Mouse (Mus musculus): Measurements from ENCODE around the gene Olfr1497. TPM values are rescaled to one million over a fixed set of nuclear protein-coding genes. Genes with fewer than 3 reads are reported as not detected.
"Not testable (repeated sequence)": the region's sequence is repeated elsewhere in the genome, so short reads cannot be mapped to it uniquely, and the experiment has no call there.

The Olfr1497 gene
- total RNA-seq (2017) = not detected in 2 replicates

GRCm38 (mm10) chr19:13798102-13798501 is at the start of gene Olfr1497:
Gene Olfr1497, minus strand, starts transcription at chr19:13798202.
- no peak for ATAC-seq (replicated peaks in 1 of 2; ENCODE audit: insufficient read depth in 1 of 2, low FRiP score in 2 of 2, low TSS enrichment in 1 of 2, low read depth in 1 of 2, poor library complexity in 2 of 2, severe bottlenecking in 2 of 2)

GRCm38 (mm10) chr19:13830388-13830787 is 32.4 kb upstream of the Olfr1497 start, which contains the start of gene Olfr1500:
Gene Olfr1500, minus strand, starts transcription at chr19:13830488.
- no peak for ATAC-seq (replicated peaks in 1 of 2; ENCODE audit: insufficient read depth in 1 of 2, low FRiP score in 2 of 2, low TSS enrichment in 1 of 2, low read depth in 1 of 2, poor library complexity in 2 of 2, severe bottlenecking in 2 of 2)

- no peak for ATAC-seq (replicated peaks in 1 of 2; ENCODE audit: insufficient read depth in 1 of 2, low FRiP score in 2 of 2, low TSS enrichment in 1 of 2, low read depth in 1 of 2, poor library complexity in 2 of 2, severe bottlenecking in 2 of 2)
Observed at GRCm38 (mm10) chr19:13828447-13828846, 30.4 kb upstream of the Olfr1497 start.

GRCm38 (mm10) chr19:13820847-13821246 is 22.8 kb upstream of the Olfr1497 start:
- ATAC-seq (replicated peaks in 1 of 2; ENCODE audit: insufficient read depth in 1 of 2, low FRiP score in 2 of 2, low TSS enrichment in 1 of 2, low read depth in 1 of 2, poor library complexity in 2 of 2, severe bottlenecking in 2 of 2) = peak in 1 of 2 experiments; percentile 29; a peak in 1 of 4 replicates

GRCm38 (mm10) chr19:13819347-13819746 is 21.3 kb upstream of the Olfr1497 start, which contains the start of gene Olfr1499:
Gene Olfr1499, minus strand, starts transcription at chr19:13819447.
- no peak for ATAC-seq (replicated peaks in 1 of 2; ENCODE audit: insufficient read depth in 1 of 2, low FRiP score in 2 of 2, low TSS enrichment in 1 of 2, low read depth in 1 of 2, poor library complexity in 2 of 2, severe bottlenecking in 2 of 2)

- ATAC-seq (replicated peaks in 1 of 2; ENCODE audit: insufficient read depth in 1 of 2, low FRiP score in 2 of 2, low TSS enrichment in 1 of 2, low read depth in 1 of 2, poor library complexity in 2 of 2, severe bottlenecking in 2 of 2) = peak in 1 of 2 experiments; percentile 46; a peak in 1 of 4 replicates
Observed at GRCm38 (mm10) chr19:13818827-13819226, 20.8 kb upstream of the Olfr1497 start.

GRCm38 (mm10) chr19:13812823-13813222 is 14.8 kb upstream of the Olfr1497 start:
- no peak for ATAC-seq (replicated peaks in 1 of 2; ENCODE audit: insufficient read depth in 1 of 2, low FRiP score in 2 of 2, low TSS enrichment in 1 of 2, low read depth in 1 of 2, poor library complexity in 2 of 2, severe bottlenecking in 2 of 2)

- ATAC-seq (replicated peaks in 1 of 2; ENCODE audit: insufficient read depth in 1 of 2, low FRiP score in 2 of 2, low TSS enrichment in 1 of 2, low read depth in 1 of 2, poor library complexity in 2 of 2, severe bottlenecking in 2 of 2) = not testable (repeated sequence)
Observed at GRCm38 (mm10) chr19:13805486-13805885, 7.5 kb upstream of the Olfr1497 start.

GRCm38 (mm10) chr19:13777578-13777977 is 20.4 kb downstream of the Olfr1497 start, which contains the start of gene Olfr1496:
Gene Olfr1496, plus strand, starts transcription at chr19:13777878.
- ATAC-seq (replicated peaks in 1 of 2; ENCODE audit: insufficient read depth in 1 of 2, low FRiP score in 2 of 2, low TSS enrichment in 1 of 2, low read depth in 1 of 2, poor library complexity in 2 of 2, severe bottlenecking in 2 of 2) = no peak

GRCm38 (mm10) chr19:13768565-13769276 is 29.3 kb downstream of the Olfr1497 start:
- no peak for ATAC-seq (replicated peaks in 1 of 2; ENCODE audit: insufficient read depth in 1 of 2, low FRiP score in 2 of 2, low TSS enrichment in 1 of 2, low read depth in 1 of 2, poor library complexity in 2 of 2, severe bottlenecking in 2 of 2)

- ATAC-seq (replicated peaks in 1 of 2; ENCODE audit: insufficient read depth in 1 of 2, low FRiP score in 2 of 2, low TSS enrichment in 1 of 2, low read depth in 1 of 2, poor library complexity in 2 of 2, severe bottlenecking in 2 of 2) = no peak
Observed at GRCm38 (mm10) chr19:13764306-13764705, 33.7 kb downstream of the Olfr1497 start, which contains the start of gene Olfr1495. Gene Olfr1495, plus strand, starts transcription at chr19:13764606.

GRCm38 (mm10) chr19:13749366-13749765 is 48.6 kb downstream of the Olfr1497 start:
- ATAC-seq (replicated peaks in 1 of 2; ENCODE audit: insufficient read depth in 1 of 2, low FRiP score in 2 of 2, low TSS enrichment in 1 of 2, low read depth in 1 of 2, poor library complexity in 2 of 2, severe bottlenecking in 2 of 2) = no peak

Other genes with a start within 250 kb of the Olfr1497 start
- gene Olfr1484, start 214.7 kb downstream of the Olfr1497 start, total RNA-seq (2017) = not detected in 2 replicates
- not detected in 2 replicates for gene Olfr1487, start 180.8 kb downstream of the Olfr1497 start, total RNA-seq (2017)
- not detected in 2 replicates for gene Olfr1489, start 166.6 kb downstream of the Olfr1497 start, total RNA-seq (2017)
- not detected in 2 replicates for gene Olfr1490, start 147.1 kb downstream of the Olfr1497 start, total RNA-seq (2017)
- not detected in 2 replicates for gene Olfr1491, start 100.9 kb downstream of the Olfr1497 start, total RNA-seq (2017)
- gene Olfr1493-ps1, start 74.9 kb downstream of the Olfr1497 start, total RNA-seq (2017) = not detected in 2 replicates
- gene Olfr1494, start 58.5 kb downstream of the Olfr1497 start, total RNA-seq (2017) = not detected in 2 replicates
- not detected in 2 replicates for gene Olfr1495, start 33.6 kb downstream of the Olfr1497 start, total RNA-seq (2017)
- not detected in 2 replicates for gene Olfr1496, start 20.3 kb downstream of the Olfr1497 start, total RNA-seq (2017)
- not detected in 2 replicates for gene Olfr1499, start 21.2 kb upstream of the Olfr1497 start, total RNA-seq (2017)
- gene Olfr1500, start 32.3 kb upstream of the Olfr1497 start, total RNA-seq (2017) = not detected in 2 replicates
- gene Olfr1501, start 52.5 kb upstream of the Olfr1497 start, total RNA-seq (2017) = not detected in 2 replicates
- gene Olfr1502, start 63.6 kb upstream of the Olfr1497 start, total RNA-seq (2017) = not detected in 2 replicates
- not detected in 2 replicates for gene Olfr1504, start 99.7 kb upstream of the Olfr1497 start, total RNA-seq (2017)
- gene Olfr1505, start 115.3 kb upstream of the Olfr1497 start, total RNA-seq (2017) = not detected in 2 replicates